Mouse (Mus musculus): ENCODE results near the gene Olfr860. TPM values are rescaled to one million over a fixed set of nuclear protein-coding genes. Genes with fewer than 3 reads are reported as not detected.
"Not testable (repeated sequence)": the region's sequence is repeated elsewhere in the genome, so short reads cannot be mapped to it uniquely, and the experiment has no call there.

Gene Olfr860
- not detected for total RNA-seq (2021)
- polyA plus RNA-seq (2012; rRNA removed) = not detected in 2 replicates
- long read RNA-seq = 0 reads

GRCm38 (mm10) chr9:19849647-19850046 is at the start of gene Olfr860:
TSS of gene Olfr860 (minus strand) at chr9:19849747.
- no peak for DNase-seq
- WGBS = 61% methylated on average over 1 of the region's 1 CpGs
- no peaks in the 10 kb centered on the region for H3K36me3 ChIP-seq (ENCODE audit: control insufficient read depth, insufficient read depth, low read length)
- no peaks in the 10 kb centered on the region for H3K27me3 ChIP-seq (ENCODE audit: control insufficient read depth, insufficient read depth, low read length)
- H3K4me3 ChIP-seq = no peak within 1 kb of the TSS
- H3K27ac ChIP-seq = no peak within 1 kb of the TSS
- no peaks in the 10 kb centered on the region for H3K79me2 ChIP-seq (replicated peaks; ENCODE audit: control insufficient read depth, insufficient read depth, low read length)
- H3K4me1 ChIP-seq (ENCODE audit: control insufficient read depth, insufficient read depth, low read length) = no peaks in the 10 kb centered on the region
- H3K9ac ChIP-seq (ENCODE audit: low read depth, low read length) = no peak within 1 kb of the TSS
- intact Hi-C loops (cut with DNase I) = no loop called here
- no peak for TF ChIP-seq CTCF (IDR thresholded peaks at IDR 0.05)
- TF ChIP-seq EP300 (IDR thresholded peaks at IDR 0.05; ENCODE audit: insufficient read depth, low read depth, low read length) = no peak
- TF ChIP-seq POLR2A (IDR thresholded peaks at IDR 0.05; ENCODE audit: insufficient read depth, low read depth, low read length) = no peak

- H3K4me3 ChIP-seq = no peak within 1 kb of the TSS
- no peak within 1 kb of the TSS for H3K9ac ChIP-seq (ENCODE audit: low read depth, low read length)
- H3K4me1 ChIP-seq (ENCODE audit: control insufficient read depth, insufficient read depth, low read length) = no peaks in the 10 kb centered on the region
- DNase-seq = no peak
- no peaks in the 10 kb centered on the region for H3K36me3 ChIP-seq (ENCODE audit: control insufficient read depth, insufficient read depth, low read length)
- no peaks in the 10 kb centered on the region for H3K27me3 ChIP-seq (ENCODE audit: control insufficient read depth, insufficient read depth, low read length)
- intact Hi-C loops (cut with DNase I) = no loop called here
- no peaks in the 10 kb centered on the region for H3K79me2 ChIP-seq (replicated peaks; ENCODE audit: control insufficient read depth, insufficient read depth, low read length)
- H3K27ac ChIP-seq = no peak within 1 kb of the TSS
- TF ChIP-seq POLR2A (IDR thresholded peaks at IDR 0.05; ENCODE audit: insufficient read depth, low read depth, low read length) (no peak), CTCF (IDR thresholded peaks at IDR 0.05) (no peak), EP300 (IDR thresholded peaks at IDR 0.05; ENCODE audit: insufficient read depth, low read depth, low read length) (no peak)
Measured at GRCm38 (mm10) chr9:19887904-19888303, 38.4 kb upstream of the Olfr860 start, which contains the start of gene Olfr862. TSS of gene Olfr862 (minus strand) at chr9:19888004.

- H3K79me2 ChIP-seq (replicated peaks; ENCODE audit: control insufficient read depth, insufficient read depth, low read length); DNase-seq; H3K36me3 ChIP-seq (ENCODE audit: control insufficient read depth, insufficient read depth, low read length); H3K27ac ChIP-seq; H3K9ac ChIP-seq (ENCODE audit: low read depth, low read length); H3K27me3 ChIP-seq (ENCODE audit: control insufficient read depth, insufficient read depth, low read length); H3K4me1 ChIP-seq (ENCODE audit: control insufficient read depth, insufficient read depth, low read length); H3K4me3 ChIP-seq; intact Hi-C loops (cut with DNase I): not testable (repeated sequence)
- 40% methylated on average over 1 of the region's 1 CpGs for WGBS
Measured at GRCm38 (mm10) chr9:19804606-19805005, 44.9 kb downstream of the Olfr860 start, which contains the start of gene Olfr859. TSS of gene Olfr859 (plus strand) at chr9:19804906.

GRCm38 (mm10) chr9:19803000-19803399 is 46.5 kb downstream of the Olfr860 start:
- no peak overlapping the region for H3K9ac ChIP-seq (ENCODE audit: low read depth, low read length)
- H3K4me3 ChIP-seq = no peak overlapping the region
- no peak overlapping the region for H3K27ac ChIP-seq
- intact Hi-C loops (cut with DNase I) = no loop called here
- DNase-seq = no peak
- H3K79me2 ChIP-seq (replicated peaks; ENCODE audit: control insufficient read depth, insufficient read depth, low read length) = no peaks in the 10 kb centered on the region
- 66% methylated on average over 1 of the region's 1 CpGs for WGBS
- no peaks in the 10 kb centered on the region for H3K4me1 ChIP-seq (ENCODE audit: control insufficient read depth, insufficient read depth, low read length)
- TF ChIP-seq CTCF (IDR thresholded peaks at IDR 0.05) (no peak), EP300 (IDR thresholded peaks at IDR 0.05; ENCODE audit: insufficient read depth, low read depth, low read length) (no peak), POLR2A (IDR thresholded peaks at IDR 0.05; ENCODE audit: insufficient read depth, low read depth, low read length) (no peak)
- H3K27me3 ChIP-seq (ENCODE audit: control insufficient read depth, insufficient read depth, low read length) = no peaks in the 10 kb centered on the region
- no peaks in the 10 kb centered on the region for H3K36me3 ChIP-seq (ENCODE audit: control insufficient read depth, insufficient read depth, low read length)

Other genes starting within 250 kb of the Olfr860 start
- gene Zfp317, start 227.6 kb downstream of the Olfr860 start, total RNA-seq (2021) = 10 to 100 TPM; 14.2 to 14.8 TPM
- gene Zfp317, start 227.6 kb downstream of the Olfr860 start, polyA plus RNA-seq (2012; rRNA removed) = 7.2 and 12.7 TPM in 2 replicates
- not detected for gene Olfr857, start 140.3 kb downstream of the Olfr860 start, total RNA-seq (2021)
- gene Olfr857, start 140.3 kb downstream of the Olfr860 start, polyA plus RNA-seq (2012; rRNA removed) = not detected in 2 replicates
- gene Olfr58, start 69.5 kb downstream of the Olfr860 start, total RNA-seq (2021) = not detected
- gene Olfr58, start 69.5 kb downstream of the Olfr860 start, polyA plus RNA-seq (2012; rRNA removed) = not detected in 2 replicates
- not detected for gene Olfr859, start 44.8 kb downstream of the Olfr860 start, total RNA-seq (2021)
- not detected in 2 replicates for gene Olfr859, start 44.8 kb downstream of the Olfr860 start, polyA plus RNA-seq (2012; rRNA removed)
- gene Olfr862, start 38.3 kb upstream of the Olfr860 start, total RNA-seq (2021) = not detected
- gene Olfr862, start 38.3 kb upstream of the Olfr860 start, polyA plus RNA-seq (2012; rRNA removed) = not detected in 2 replicates
- not detected for gene Olfr77, start 67.1 kb upstream of the Olfr860 start, total RNA-seq (2021)
- not detected in 2 replicates for gene Olfr77, start 67.1 kb upstream of the Olfr860 start, polyA plus RNA-seq (2012; rRNA removed)
- not detected for gene Olfr866, start 178.3 kb upstream of the Olfr860 start, total RNA-seq (2021)
- gene Olfr866, start 178.3 kb upstream of the Olfr860 start, polyA plus RNA-seq (2012; rRNA removed) = not detected in 2 replicates
- not detected for gene Olfr867, start 207.8 kb upstream of the Olfr860 start, total RNA-seq (2021)
- not detected in 2 replicates for gene Olfr867, start 207.8 kb upstream of the Olfr860 start, polyA plus RNA-seq (2012; rRNA removed)
- not detected for gene Olfr868, start 248.9 kb upstream of the Olfr860 start, total RNA-seq (2021)
- gene Olfr868, start 248.9 kb upstream of the Olfr860 start, polyA plus RNA-seq (2012; rRNA removed) = not detected in 2 replicates

Data from heart, adult 2 months (tissue).